Mouse (Mus musculus) midbrain, embryonic 16.5 days (tissue): ENCODE measurements around the gene Cdh12. TPM values are rescaled to one million over a fixed set of nuclear protein-coding genes. Genes with fewer than 3 reads are reported as not detected.

Source experiments
- ATAC-seq: fragments of 200-750 bp; cut with Nextera tagmentation; 2 replicates; pipeline ENCODE4 v1.8.0; 2017; ENCODE audit warnings: moderate TSS enrichment
- H3K27ac ChIP-seq: fragments of 300-500 bp; sonication (generic); 2 replicates; pipeline ENCODE4 v1.5.1; 2014; ENCODE audit warnings: mild to moderate bottlenecking, low read length, mixed read lengths
- H3K27me3 ChIP-seq: fragments of 300-500 bp; sonication (generic); 2 replicates; pipeline ENCODE4 v1.6.1; 2014; ENCODE audit warnings: low read depth, low read length, mixed read lengths; ENCODE audit not compliant: control insufficient read depth, insufficient read depth
- H3K36me3 ChIP-seq: fragments of 300-500 bp; sonication (generic); 2 replicates; pipeline ENCODE4 v1.6.1; 2014; ENCODE audit warnings: mild to moderate bottlenecking, low read length, moderate library complexity, mixed read lengths; ENCODE audit not compliant: control insufficient read depth, insufficient read depth
- H3K4me1 ChIP-seq: fragments of 300-500 bp; sonication (generic); 2 replicates; pipeline ENCODE4 v1.6.1; 2014; ENCODE audit warnings: mild to moderate bottlenecking, low read length, mixed read lengths; ENCODE audit not compliant: control insufficient read depth, insufficient read depth
- H3K4me2 ChIP-seq: fragments of 300-500 bp; sonication (generic); 2 replicates; pipeline ENCODE4 v1.6.1; 2014; ENCODE audit warnings: mild to moderate bottlenecking, low read length, mixed read lengths
- H3K4me3 ChIP-seq: fragments of 300-500 bp; sonication (generic); 2 replicates; pipeline ENCODE4 v1.5.1; 2014; ENCODE audit warnings: low read depth, mild to moderate bottlenecking, low read length, moderate library complexity, mixed read lengths
- H3K9ac ChIP-seq: fragments of 300-500 bp; sonication (generic); 2 replicates; pipeline ENCODE4 v1.6.1; 2014; ENCODE audit warnings: low read depth, low read length, mixed read lengths
- H3K9me3 ChIP-seq: fragments of 300-500 bp; sonication (generic); replicated peaks from 2 replicates; pipeline ENCODE4 v1.6.1; 2014; ENCODE audit warnings: mild to moderate bottlenecking, low read length, mixed read lengths; ENCODE audit not compliant: control insufficient read depth, poor library complexity, severe bottlenecking
- WGBS: fragments of 180-500 bp; shearing (Covaris S2); extraction: QIAGEN DNeasy Blood & Tissue Kit; methylation state at CpG from one replicate; pipeline ENCODE4 v1.1.7; 2014; 5-methylcytosine and 5-hydroxymethylcytosine counted together
- polyA plus RNA-seq: library from polyadenylated mRNA; unstranded; fragments of >200 nt; fragmentation: Nextera tagmentation; extraction: Ambion mirVana; gene quantifications from 2 replicates; pipeline ENCODE4 v1.2.1, GENCODE M21; 2015

The Cdh12 gene
- polyA plus RNA-seq, result 9.5 and 11.6 TPM in 2 replicates

GRCm38 (mm10) chr15:20448861-20449663 lies at the start of gene Cdh12:
Cdh12 (plus strand) TSS chr15:20449265.
- Histone ChIP-seq H3K27ac (peak within 1 kb of the TSS; percentile 73), H3K27me3 (no peaks in the 10 kb centered on the region), H3K4me3 (peak within 1 kb of the TSS; percentile 59), H3K9ac (peak within 1 kb of the TSS; percentile 73), H3K36me3 (no peaks in the 10 kb centered on the region), H3K4me2 (peak within 1 kb of the TSS; percentile 85), H3K4me1 (0 out of 2 replicates have a peak, but pooled peaks cover 3% of the 10 kb centered on the region), H3K9me3 (no peaks in the 10 kb centered on the region)
- WGBS, result 1% methylated on average over 18 of the region's 18 CpGs
- ATAC-seq, result peak; percentile 94

DNA sequence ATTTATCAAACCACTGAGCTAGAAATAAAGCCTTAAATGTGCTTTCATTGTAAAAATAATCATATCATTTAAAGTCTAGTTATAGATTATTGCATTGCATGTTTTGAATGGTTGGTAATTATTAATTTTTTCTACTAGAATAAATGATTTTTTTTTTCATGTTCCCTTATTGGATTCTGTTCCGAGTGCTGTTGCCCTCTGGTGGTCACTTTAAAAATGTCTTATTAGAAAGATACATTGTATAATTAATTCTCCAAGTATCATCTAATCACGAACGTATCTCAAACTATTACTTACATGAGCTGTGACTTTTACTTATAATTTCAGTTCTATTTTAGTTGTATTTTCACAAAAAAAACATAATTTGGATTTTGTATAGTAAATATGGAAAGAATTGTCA lies 45.5 kb upstream of the Cdh12 start:
- Histone ChIP-seq H3K4me3 (no peak overlapping the region), H3K4me1 (no peaks in the 10 kb centered on the region), H3K9ac (no peak overlapping the region), H3K27me3 (no peaks in the 10 kb centered on the region), H3K27ac (no peak overlapping the region), H3K4me2 (no peak overlapping the region), H3K36me3 (no peaks in the 10 kb centered on the region), H3K9me3 (no peaks in the 10 kb centered on the region)
- ATAC-seq, result no peak
- 55% methylated on average over 3 of the region's 3 CpGs for WGBS

DNA sequence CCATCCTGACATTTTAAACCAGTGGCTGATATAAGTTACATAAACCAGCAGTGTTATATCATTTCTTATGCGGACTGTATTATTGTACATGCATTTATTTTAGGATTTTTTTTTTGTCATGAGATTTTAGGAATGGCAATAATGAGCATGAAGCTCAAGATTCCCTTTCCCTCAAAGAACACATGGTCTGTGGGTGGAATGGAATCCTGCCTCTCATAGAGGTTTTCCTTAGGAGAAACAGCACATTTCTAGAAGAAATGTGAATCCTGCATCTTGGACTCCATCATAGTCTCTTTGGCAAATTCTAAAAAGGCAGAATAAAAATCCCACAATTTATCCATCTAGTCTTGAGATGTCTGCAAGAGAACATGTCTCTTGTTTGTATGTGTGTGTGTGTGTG lies 35.7 kb upstream of the Cdh12 start:
- 96% methylated on average over 1 of the region's 1 CpGs for WGBS
- no peak for ATAC-seq
- no peaks in the 10 kb centered on the region for H3K4me1 ChIP-seq
- no peak overlapping the region for H3K4me3 ChIP-seq
- H3K9me3 ChIP-seq, result no peaks in the 10 kb centered on the region
- H3K36me3 ChIP-seq, result no peaks in the 10 kb centered on the region
- no peak overlapping the region for H3K27ac ChIP-seq
- H3K27me3 ChIP-seq, result no peaks in the 10 kb centered on the region
- H3K9ac ChIP-seq, result no peak overlapping the region
- H3K4me2 ChIP-seq, result no peak overlapping the region

GRCm38 (mm10) chr15:20436356-20436755 lies 12.7 kb upstream of the Cdh12 start:
- Histone ChIP-seq H3K27me3 (no peaks in the 10 kb centered on the region), H3K4me1 (no peaks in the 10 kb centered on the region), H3K4me2 (no peak overlapping the region), H3K9me3 (no peaks in the 10 kb centered on the region), H3K4me3 (no peak overlapping the region), H3K27ac (no peak overlapping the region), H3K36me3 (no peaks in the 10 kb centered on the region), H3K9ac (no peak overlapping the region)
- no peak for ATAC-seq
- WGBS, result 72% methylated on average over 2 of the region's 2 CpGs

- no peaks in the 10 kb centered on the region for H3K27me3 ChIP-seq
- no peak for ATAC-seq
- H3K36me3 ChIP-seq, result no peaks in the 10 kb centered on the region
- H3K4me3 ChIP-seq, result peak overlapping the region; percentile 22
- 0 out of 2 replicates have a peak, but pooled peaks cover 3% of the 10 kb centered on the region for H3K4me1 ChIP-seq
- H3K27ac ChIP-seq, result no peak overlapping the region
- peak overlapping the region; percentile 43 for H3K4me2 ChIP-seq
- WGBS, result 46% methylated on average over 5 of the region's 5 CpGs
- H3K9me3 ChIP-seq, result no peaks in the 10 kb centered on the region
- no peak overlapping the region for H3K9ac ChIP-seq
These were observed 1.5 kb downstream of the Cdh12 start for GRCm38 (mm10) chr15:20450558-20450957.

DNA sequence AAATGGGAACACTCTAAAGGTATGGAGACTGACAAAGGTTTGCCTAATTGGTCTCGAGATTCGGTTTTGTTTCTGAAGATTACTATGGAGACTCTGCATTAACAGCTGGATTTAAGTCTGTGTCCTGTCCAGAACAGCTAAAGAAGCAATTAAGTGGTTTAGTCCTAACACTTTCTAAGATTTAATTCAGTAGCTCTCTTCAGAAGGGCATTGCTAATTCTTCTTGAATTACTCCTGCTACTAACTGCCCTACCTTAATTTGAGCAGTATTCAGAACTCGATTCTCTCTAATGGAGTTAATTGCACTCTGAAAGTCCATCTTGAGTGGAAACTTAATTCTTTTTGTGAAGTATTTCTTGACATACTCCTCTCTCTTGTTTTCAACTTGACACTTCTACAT lies 9.4 kb downstream of the Cdh12 start:
- Histone ChIP-seq H3K9ac (no peak overlapping the region), H3K4me1 (no peaks in the 10 kb centered on the region), H3K4me2 (no peak overlapping the region), H3K27ac (no peak overlapping the region), H3K4me3 (no peak overlapping the region), H3K9me3 (no peaks in the 10 kb centered on the region), H3K27me3 (no peaks in the 10 kb centered on the region), H3K36me3 (no peaks in the 10 kb centered on the region)
- no peak for ATAC-seq
- WGBS, result 60% methylated on average over 3 of the region's 3 CpGs

DNA sequence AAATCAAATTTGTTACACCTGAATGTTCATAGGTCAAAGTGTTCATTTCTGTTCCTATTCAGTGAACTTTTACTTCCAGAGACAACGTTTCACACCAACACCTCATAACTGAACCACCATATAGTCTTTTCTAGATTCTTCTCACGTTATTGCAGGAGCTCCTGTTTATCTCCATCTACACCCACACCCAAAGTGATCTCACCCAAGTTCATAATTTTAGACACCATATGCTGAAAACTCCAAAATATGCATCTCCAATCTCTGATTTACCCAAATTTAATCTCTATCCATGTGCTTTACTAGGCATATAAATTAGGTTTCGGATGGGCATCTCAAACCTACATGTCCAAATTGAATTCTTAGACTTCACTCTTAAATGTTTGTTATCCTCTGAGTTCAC lies 13.4 kb downstream of the Cdh12 start:
- H3K27ac ChIP-seq, result no peak overlapping the region
- H3K9me3 ChIP-seq, result no peaks in the 10 kb centered on the region
- WGBS, result 83% methylated on average over 3 of the region's 3 CpGs
- H3K9ac ChIP-seq, result no peak overlapping the region
- no peaks in the 10 kb centered on the region for H3K36me3 ChIP-seq
- H3K4me1 ChIP-seq, result no peaks in the 10 kb centered on the region
- no peaks in the 10 kb centered on the region for H3K27me3 ChIP-seq
- no peak overlapping the region for H3K4me3 ChIP-seq
- H3K4me2 ChIP-seq, result no peak overlapping the region
- ATAC-seq, result no peak

- 71% methylated on average over 1 of the region's 1 CpGs for WGBS
These were observed 14.5 kb downstream of the Cdh12 start for GRCm38 (mm10) chr15:20463601-20464000.

DNA sequence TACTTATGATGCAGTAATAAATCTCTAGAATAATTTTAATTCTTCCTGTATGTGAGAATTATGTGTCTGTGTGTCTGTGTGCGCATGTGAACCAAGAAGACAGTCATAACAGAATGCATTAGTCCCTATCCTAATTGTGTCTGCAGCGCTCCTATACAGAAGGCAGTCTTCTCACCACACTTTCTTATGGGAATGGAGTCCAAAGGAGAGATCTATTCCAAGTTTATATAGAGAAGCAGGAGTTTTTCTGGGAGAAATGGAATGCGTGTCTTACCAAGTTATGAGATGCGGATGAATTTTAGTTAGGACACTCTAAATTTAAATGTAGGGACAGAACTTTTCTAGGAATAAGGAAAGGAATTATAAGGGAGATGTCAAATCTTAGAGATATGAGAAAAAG lies 101.9 kb downstream of the Cdh12 start:
- Histone ChIP-seq H3K27me3 (no peaks in the 10 kb centered on the region), H3K4me3 (no peak overlapping the region), H3K4me2 (no peak overlapping the region), H3K27ac (no peak overlapping the region), H3K4me1 (no peaks in the 10 kb centered on the region), H3K36me3 (no peaks in the 10 kb centered on the region), H3K9me3 (no peaks in the 10 kb centered on the region), H3K9ac (no peak overlapping the region)
- no peak for ATAC-seq
- 95% methylated on average over 4 of the region's 4 CpGs for WGBS

More at GRCm38 (mm10) chr15:20463601-20464000, 14.5 kb downstream of the Cdh12 start:
- no peak overlapping the region for H3K9ac ChIP-seq
- ATAC-seq, result no peak
- no peaks in the 10 kb centered on the region for H3K4me1 ChIP-seq
- H3K36me3 ChIP-seq, result no peaks in the 10 kb centered on the region
- H3K9me3 ChIP-seq, result no peaks in the 10 kb centered on the region
- no peaks in the 10 kb centered on the region for H3K27me3 ChIP-seq
- H3K4me3 ChIP-seq, result no peak overlapping the region
- H3K4me2 ChIP-seq, result no peak overlapping the region
- no peak overlapping the region for H3K27ac ChIP-seq
